Mouse (Mus musculus) CH12.LX (cell line): ENCODE results near the gene Rnf26. TPM values are rescaled to one million over a fixed set of nuclear protein-coding genes. Genes with fewer than 3 reads are reported as not detected.

ENCODE experiments used
- DNase-seq: peaks from one replicate; pipeline ENCODE4 v3.0.0-alpha.2; 2013; ENCODE audit errors: extremely low read depth
- H3K27ac ChIP-seq: 2 replicates; pipeline ENCODE4 v1.5.1; 2012; ENCODE audit warnings: low read depth, mild to moderate bottlenecking, control low read depth, moderate library complexity; ENCODE audit not compliant: insufficient read depth
- H3K27me3 ChIP-seq: replicated peaks from 2 replicates; pipeline ENCODE3; 2012; ENCODE audit warnings: inconsistent platforms
- H3K36me3 ChIP-seq, 2 experiments: replicated peaks in 1 of 2; 2 replicates each; pipeline versions ENCODE3 to v1.6.1; 2012; ENCODE audit warnings: inconsistent platforms in 1 of 2, low read length in 1 of 2, mild to moderate bottlenecking in 1 of 2, mixed read lengths in 1 of 2, moderate library complexity in 1 of 2; ENCODE audit not compliant: control insufficient read depth in 1 of 2, insufficient read depth in 1 of 2
- H3K4me1 ChIP-seq, 2 experiments: 2 replicates each; pipeline ENCODE4 v1.6.1; 2012; ENCODE audit warnings: inconsistent platforms in 1 of 2, moderate library complexity in 1 of 2; ENCODE audit not compliant: insufficient read depth in 2 of 2, control insufficient read depth in 1 of 2
- H3K4me2 ChIP-seq: 2 replicates; pipeline ENCODE4 v1.6.1; 2012; ENCODE audit warnings: low read depth, mild to moderate bottlenecking, control low read depth; ENCODE audit not compliant: poor library complexity, insufficient read depth, severe bottlenecking
- H3K4me3 ChIP-seq, 3 experiments: fragments of 150-350 bp in 1 of 3; sonication (generic) in 1 of 3; replicated peaks in 1 of 3; 2 replicates each; pipeline versions ENCODE3 to v1.5.1; 2011 to 2012; ENCODE audit warnings: low read depth in 2 of 3, low read length in 2 of 3, mild to moderate bottlenecking in 2 of 3, moderate library complexity in 2 of 3, control low read depth in 1 of 3, improper control_type of control experiment in 1 of 3, inconsistent platforms in 1 of 3, mixed read lengths in 1 of 3; ENCODE audit not compliant: poor library complexity in 1 of 3
- H3K79me2 ChIP-seq: replicated peaks from 2 replicates; pipeline ENCODE4 v1.6.1; 2012; ENCODE audit warnings: mild to moderate bottlenecking, moderate library complexity; ENCODE audit not compliant: control insufficient read depth, poor library complexity, insufficient read depth, severe bottlenecking; ENCODE audit errors: extremely low read depth
- H3K9ac ChIP-seq: 2 replicates; pipeline ENCODE4 v1.6.1; 2012; ENCODE audit warnings: low read depth, mild to moderate bottlenecking, control low read depth, moderate library complexity; ENCODE audit not compliant: insufficient read depth
- H3K9me3 ChIP-seq: replicated peaks from 2 replicates; pipeline ENCODE3; 2012; ENCODE audit warnings: low read length, inconsistent platforms, mixed read lengths
- BHLHE40 ChIP-seq: IDR thresholded peaks from 2 replicates; pipeline ENCODE4 v1.6.1; 2011; ENCODE audit warnings: mild to moderate bottlenecking, low read depth, low read length, improper control_type of control experiment
- CHD1 ChIP-seq: IDR thresholded peaks from 2 replicates; pipeline ENCODE4 v1.6.1; 2012; ENCODE audit warnings: low read depth, low read length, improper control_type of control experiment, inconsistent platforms
- CHD2 ChIP-seq: IDR thresholded peaks from 2 replicates; pipeline ENCODE4 v1.6.1; 2011; ENCODE audit warnings: low read length, improper control_type of control experiment
- E2F4 ChIP-seq: IDR thresholded peaks from 2 replicates; pipeline ENCODE4 v1.6.1; 2011; ENCODE audit warnings: low read depth, low read length, improper control_type of control experiment; ENCODE audit not compliant: insufficient replicate concordance
- ELF1 ChIP-seq: IDR thresholded peaks from 2 replicates; pipeline ENCODE4 v1.6.1; 2014; ENCODE audit warnings: low read depth, mild to moderate bottlenecking, inconsistent platforms, low read length, improper control_type of control experiment
- GABPA ChIP-seq: IDR thresholded peaks from 2 replicates; pipeline ENCODE4 v1.6.1; 2012; ENCODE audit warnings: low read depth, low read length, improper control_type of control experiment, inconsistent platforms; ENCODE audit not compliant: insufficient replicate concordance
- IRF4 ChIP-seq: IDR thresholded peaks from 2 replicates; pipeline ENCODE4 v1.6.1; 2014; ENCODE audit warnings: low read depth, mild to moderate bottlenecking, inconsistent platforms, low read length, improper control_type of control experiment
- JUND ChIP-seq: conservative IDR thresholded peaks from 2 replicates; pipeline ENCODE4 v1.6.1; 2011; ENCODE audit warnings: low read depth, low read length, improper control_type of control experiment
- KAT2A ChIP-seq: IDR thresholded peaks from 2 replicates; pipeline ENCODE4 v1.6.1; 2012; ENCODE audit warnings: low read length, improper control_type of control experiment, inconsistent platforms; ENCODE audit not compliant: insufficient replicate concordance
- MAZ ChIP-seq: IDR thresholded peaks from 2 replicates; pipeline ENCODE4 v1.6.1; 2012; ENCODE audit warnings: low read depth, mild to moderate bottlenecking, inconsistent platforms, low read length, improper control_type of control experiment, moderate library complexity
- MXI1 ChIP-seq: IDR thresholded peaks from 2 replicates; pipeline ENCODE4 v1.6.1; 2011; ENCODE audit warnings: mild to moderate bottlenecking, low read depth, low read length, improper control_type of control experiment
- NELFE ChIP-seq: IDR thresholded peaks from 2 replicates; pipeline ENCODE4 v1.6.1; 2011; ENCODE audit warnings: low read depth, low read length, improper control_type of control experiment
- NRF1 ChIP-seq: IDR thresholded peaks from 2 replicates; pipeline ENCODE4 v1.6.1; 2014; ENCODE audit warnings: low read depth, mild to moderate bottlenecking, inconsistent platforms, low read length, improper control_type of control experiment, moderate library complexity
- PAX5 ChIP-seq: IDR thresholded peaks from 2 replicates; pipeline ENCODE4 v1.6.1; 2012; ENCODE audit warnings: low read length, inconsistent platforms, mixed read lengths
- POLR2A ChIP-seq: IDR thresholded peaks from 2 replicates; pipeline ENCODE4 v1.6.1; 2011; ENCODE audit warnings: low read depth, mild to moderate bottlenecking, improper control_type of control experiment, low read length
- SMC3 ChIP-seq: IDR thresholded peaks from 2 replicates; pipeline ENCODE4 v1.6.1; 2011; ENCODE audit warnings: low read depth, low read length, improper control_type of control experiment
- TBP ChIP-seq: conservative IDR thresholded peaks from 2 replicates; pipeline ENCODE4 v1.6.1; 2011; ENCODE audit warnings: low read depth, low read length, improper control_type of control experiment
- TCF12 ChIP-seq: IDR thresholded peaks from 2 replicates; pipeline ENCODE4 v1.6.1; 2014; ENCODE audit warnings: low read depth, mild to moderate bottlenecking, inconsistent platforms, low read length, improper control_type of control experiment
- UBTF ChIP-seq: IDR thresholded peaks from 2 replicates; pipeline ENCODE4 v1.6.1; 2012; ENCODE audit warnings: low read depth, mild to moderate bottlenecking, inconsistent platforms, low read length, improper control_type of control experiment, moderate library complexity
- USF1 ChIP-seq: IDR thresholded peaks from 2 replicates; pipeline ENCODE4 v1.6.1; 2014; ENCODE audit warnings: low read depth, mild to moderate bottlenecking, inconsistent platforms, low read length, improper control_type of control experiment
- USF2 ChIP-seq: conservative IDR thresholded peaks from 2 replicates; pipeline ENCODE4 v1.6.1; 2011; ENCODE audit warnings: low read depth, low read length, improper control_type of control experiment
- ZKSCAN1 ChIP-seq: IDR thresholded peaks from 2 replicates; pipeline ENCODE4 v1.6.1; 2012; ENCODE audit warnings: low read depth, inconsistent platforms, low read length, improper control_type of control experiment, borderline replicate concordance
- ZMIZ1 ChIP-seq: IDR thresholded peaks from 2 replicates; pipeline ENCODE4 v1.6.1; 2012; ENCODE audit warnings: low read depth, mild to moderate bottlenecking, inconsistent platforms, low read length, improper control_type of control experiment
- ZNF384 ChIP-seq: IDR thresholded peaks from 2 replicates; pipeline ENCODE4 v1.6.1; 2012; ENCODE audit warnings: low read depth, low read length, improper control_type of control experiment, inconsistent platforms
- dilution Hi-C: fragments of 300-500 bp; cut with MboI; formaldehyde crosslinking; loops from 2 replicates; pipeline ENCODE4 v1.14.3; 2020; ENCODE audit warnings: low sequenced_read_pairs; ENCODE audit not compliant: extremely low pct_unique_long_range_greater_than_20kb, extremely low pct_ligation_motif_present
- in situ Hi-C: fragments of 300-500 bp; cut with MboI; formaldehyde crosslinking; loops from 3 replicates; pipeline ENCODE4 v1.14.3; 2019; ENCODE audit warnings: low sequenced_read_pairs, low pct_ligation_motif_present, low pct_unique_long_range_greater_than_20kb, mixed read lengths
- polyA plus RNA-seq: library from polyadenylated mRNA; unstranded; fragments of >175 nt; gene quantifications from 2 replicates; pipeline ENCODE4 v1.2.1, GENCODE M21; 2012; ENCODE audit warnings: low read depth; ENCODE audit not compliant: insufficient read length
- total RNA-seq, 2 experiments: library from RNA; depleted of rRNA; stranded (reverse); fragments of 300-350 nt in 1 of 2; fragments of >200 nt in 1 of 2; gene quantifications; 2 replicates each; pipeline ENCODE4 v1.2.3; 2012 to 2014

The Rnf26 gene
- total and polyA plus RNA-seq, 3 experiments, result 11.7 to 40.0 (median 15.3) TPM

DNA sequence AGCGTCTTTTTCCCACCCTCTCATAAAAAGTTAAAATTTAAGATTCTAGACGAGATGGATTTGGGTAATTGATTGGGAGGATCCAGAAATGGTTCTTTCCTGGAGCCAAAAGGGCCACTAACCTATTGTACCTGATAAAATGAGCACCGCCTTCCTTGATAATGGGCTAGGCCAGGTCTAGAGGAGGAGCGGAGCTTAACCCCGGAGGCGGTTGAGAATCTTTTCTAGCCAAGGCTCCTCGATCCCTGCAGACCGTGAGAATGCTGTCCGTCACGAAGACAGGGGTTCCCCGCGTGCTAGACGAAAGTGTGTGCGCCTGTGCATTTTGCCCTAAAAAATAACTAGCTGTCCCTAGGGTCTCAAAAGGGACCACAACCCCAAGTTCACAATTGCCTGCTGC is 29.1 kb downstream of the Rnf26 start:
- Histone ChIP-seq H3K36me3 (no peaks in the 10 kb centered on the region), H3K27ac (no peak overlapping the region), H3K9me3 (no peaks in the 10 kb centered on the region), H3K79me2 (no peaks in the 10 kb centered on the region), H3K27me3 (peaks cover 60% of the 10 kb centered on the region), H3K4me3 (no peak overlapping the region), H3K4me1 (peaks cover 16 to 49% of the 10 kb centered on the region in 2 experiments), H3K9ac (no peak overlapping the region), H3K4me2 (peak overlapping the region; percentile 63)
- dilution Hi-C loops, result no loop called here
- no peak for TF ChIP-seq UBTF
- in situ Hi-C loops, result no loop called here
- DNase-seq, result no peak

- no peak overlapping the region for H3K27ac ChIP-seq
- no peaks in the 10 kb centered on the region for H3K9me3 ChIP-seq
- in situ Hi-C loops, result no loop called here
- DNase-seq, result no peak
- no peak overlapping the region for H3K4me3 ChIP-seq
- dilution Hi-C loops, result no loop called here
- H3K4me1 ChIP-seq, result peaks cover 10 to 45% of the 10 kb centered on the region in 2 experiments
- H3K27me3 ChIP-seq, result peaks cover 60% of the 10 kb centered on the region
- no peaks in the 10 kb centered on the region for H3K36me3 ChIP-seq
- H3K79me2 ChIP-seq, result no peaks in the 10 kb centered on the region
- no peak overlapping the region for H3K4me2 ChIP-seq
- TF ChIP-seq KAT2A (no peak), BHLHE40 (no peak), GABPA (no peak), UBTF (no peak), JUND (no peak), MXI1 (no peak), ELF1 (no peak), IRF4 (no peak), MAZ (no peak), PAX5 (no peak), SMC3 (no peak), TBP (no peak), ZKSCAN1 (no peak)
- H3K9ac ChIP-seq, result no peak overlapping the region
These were observed 29.8 kb downstream of the Rnf26 start for GRCm38 (mm10) chr9:44083392-44084121.

- Histone ChIP-seq H3K9me3 (no peaks in the 10 kb centered on the region), H3K4me1 (peaks cover 5 to 38% of the 10 kb centered on the region in 2 experiments), H3K4me2 (no peak overlapping the region), H3K27ac (no peak overlapping the region), H3K27me3 (peaks cover 62% of the 10 kb centered on the region), H3K79me2 (no peaks in the 10 kb centered on the region), H3K9ac (no peak overlapping the region)
- dilution Hi-C loops, result no loop called here
- DNase-seq, result no peak
- TF ChIP-seq ZNF384 (no peak), POLR2A (no peak), UBTF (no peak), ZMIZ1 (no peak), NRF1 (no peak), NELFE (no peak), E2F4 (no peak), CHD2 (no peak), KAT2A (no peak), MXI1 (no peak), IRF4 (no peak), JUND (no peak), CHD1 (no peak), USF2 (no peak), USF1 (no peak), BHLHE40 (no peak), TCF12 (no peak), GABPA (no peak), TBP (no peak)
- TF ChIP-seq, all 38 proteins: peak for 0
- no peaks in the 10 kb centered on the region for H3K36me3 ChIP-seq
- no peak overlapping the region for H3K4me3 ChIP-seq
- in situ Hi-C loops, result no loop called here
These were observed 31.1 kb downstream of the Rnf26 start for GRCm38 (mm10) chr9:44082266-44082665.
